Mouse (Mus musculus): ENCODE measurements around the gene Osbp2. TPM values are rescaled to one million over a fixed set of nuclear protein-coding genes. Genes with fewer than 3 reads are reported as not detected.
A peak's percentile ranks its signal among the peaks of the same experiment; 100 is the strongest.

Gene Osbp2
- polyA plus RNA-seq, 1 experiment from 2014 or later, result 14.9 TPM

DNA sequence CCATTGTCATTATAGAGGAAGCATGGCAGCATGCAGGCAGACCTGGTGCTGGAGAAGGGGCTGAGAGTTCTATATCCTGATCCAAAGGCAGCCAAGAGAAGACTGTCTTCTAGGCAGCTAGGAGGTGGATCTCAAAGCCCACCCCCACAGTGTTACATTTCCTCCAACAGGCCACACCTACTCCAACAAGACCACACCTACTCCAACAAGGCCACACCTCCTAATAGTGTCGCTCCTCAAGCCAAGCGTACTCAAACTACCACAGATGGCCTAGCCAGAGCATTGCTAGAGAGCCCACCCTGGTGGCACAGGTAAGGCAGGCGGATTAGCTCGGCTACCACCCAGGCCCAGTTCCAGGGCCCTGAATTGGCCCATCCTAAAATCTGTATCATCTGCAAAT lies 28.4 kb downstream of the Osbp2 start:
- Histone ChIP-seq H3K27me3 (no peaks in the 10 kb centered on the region), H3K4me2 (replicated peaks) (no peak overlapping the region), H3K9me3 (no peaks in the 10 kb centered on the region), H3K27ac (no peak overlapping the region), H3K4me3 (replicated peaks) (no peak overlapping the region), H3K4me1 (replicated peaks) (peaks cover 3% of the 10 kb centered on the region; the same call in 1 of the 2 replicates), H3K9ac (replicated peaks) (no peak overlapping the region), H3K36me3 (no peaks in the 10 kb centered on the region)
- WGBS, result 70% methylated on average over 4 of the region's 4 CpGs
- no peak for ATAC-seq

GRCm38 (mm10) chr11:3834421-3835098 lies 29.1 kb downstream of the Osbp2 start:
- Histone ChIP-seq H3K4me2 (replicated peaks) (no peak overlapping the region), H3K9ac (replicated peaks) (no peak overlapping the region), H3K27me3 (no peaks in the 10 kb centered on the region), H3K9me3 (no peaks in the 10 kb centered on the region), H3K4me1 (replicated peaks) (peaks cover 3% of the 10 kb centered on the region; the same call in 1 of the 2 replicates), H3K27ac (no peak overlapping the region), H3K4me3 (replicated peaks) (no peak overlapping the region), H3K36me3 (no peaks in the 10 kb centered on the region)
- 52% methylated on average over 13 of the region's 13 CpGs for WGBS
- ATAC-seq, result 0 out of 2 replicates have a peak, but pooled peaks have one; percentile 30

DNA sequence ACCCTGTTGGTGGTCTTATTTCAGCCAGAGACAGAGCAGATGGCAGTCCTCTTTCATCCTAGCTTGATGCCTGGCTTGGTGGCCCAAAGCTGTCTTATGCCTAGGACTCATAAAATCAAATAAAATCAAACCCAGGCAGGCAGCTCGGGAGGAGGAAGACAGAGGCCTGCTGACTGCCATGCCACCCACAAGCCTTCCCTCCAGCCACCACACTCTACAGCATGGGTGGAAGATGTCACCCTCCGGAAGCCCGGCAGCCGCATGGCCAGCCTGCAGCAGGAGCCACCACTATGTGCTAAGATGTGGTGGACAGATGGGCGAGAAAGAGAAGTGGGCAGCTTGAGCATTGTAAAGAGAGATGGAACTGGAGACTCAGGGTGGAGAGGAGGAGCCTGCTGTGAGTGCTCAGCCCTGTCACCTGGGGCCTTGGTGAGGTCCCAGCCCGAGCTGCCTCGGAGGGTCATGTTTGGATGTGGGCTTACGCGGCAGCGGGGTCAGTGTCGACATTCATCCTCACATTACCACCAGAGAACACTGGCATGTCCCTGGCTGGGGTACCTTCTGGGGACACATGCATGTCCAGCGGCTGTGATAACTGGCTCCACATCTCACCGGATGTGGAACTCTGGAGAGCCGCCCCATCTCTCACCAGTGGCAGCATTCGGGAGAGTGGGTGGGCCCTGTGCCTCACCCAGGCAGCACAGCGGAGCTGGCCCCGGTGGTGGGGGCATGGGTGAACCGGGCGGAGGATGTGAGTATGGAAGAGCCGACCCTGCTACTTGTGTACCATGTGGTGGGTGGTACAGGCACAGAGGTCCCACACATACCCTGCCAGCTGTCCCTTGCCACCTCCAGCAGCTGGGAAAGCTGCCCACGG lies 29.9 kb downstream of the Osbp2 start:
- no peaks in the 10 kb centered on the region for H3K9me3 ChIP-seq
- peaks cover 3% of the 10 kb centered on the region; the same call in 1 of the 2 replicates for H3K4me1 ChIP-seq (replicated peaks)
- H3K27ac ChIP-seq, result no peak overlapping the region
- no peak overlapping the region for H3K4me2 ChIP-seq (replicated peaks)
- no peak for ATAC-seq
- H3K36me3 ChIP-seq, result no peaks in the 10 kb centered on the region
- WGBS, result 39% methylated on average over 21 of the region's 21 CpGs
- no peak overlapping the region for H3K4me3 ChIP-seq (replicated peaks)
- no peaks in the 10 kb centered on the region for H3K27me3 ChIP-seq
- H3K9ac ChIP-seq (replicated peaks), result no peak overlapping the region

GRCm38 (mm10) chr11:3832193-3832901 lies 31.4 kb downstream of the Osbp2 start:
- ATAC-seq, result no peak
- no peak overlapping the region for H3K9ac ChIP-seq (replicated peaks)
- peaks cover 3% of the 10 kb centered on the region; the same call in 1 of the 2 replicates for H3K4me1 ChIP-seq (replicated peaks)
- H3K27ac ChIP-seq, result no peak overlapping the region
- no peak overlapping the region for H3K4me3 ChIP-seq (replicated peaks)
- H3K36me3 ChIP-seq, result no peaks in the 10 kb centered on the region
- peaks cover 4% of the 10 kb centered on the region; the same call in 1 of the 2 replicates for H3K9me3 ChIP-seq
- WGBS, result 57% methylated on average over 6 of the region's 6 CpGs
- no peak overlapping the region for H3K4me2 ChIP-seq (replicated peaks)
- H3K27me3 ChIP-seq, result no peaks in the 10 kb centered on the region

- H3K4me3 ChIP-seq (replicated peaks), result no peak overlapping the region
- 95% methylated on average over 5 of the region's 5 CpGs for WGBS
- no peak for ATAC-seq
- no peaks in the 10 kb centered on the region for H3K27me3 ChIP-seq
- H3K27ac ChIP-seq, result no peak overlapping the region
- H3K4me1 ChIP-seq (replicated peaks), result peaks cover 3% of the 10 kb centered on the region; the same call in 1 of the 2 replicates
- no peaks in the 10 kb centered on the region for H3K36me3 ChIP-seq
- H3K9me3 ChIP-seq, result peaks cover 4% of the 10 kb centered on the region; the same call in 1 of the 2 replicates
- no peak overlapping the region for H3K4me2 ChIP-seq (replicated peaks)
- no peak overlapping the region for H3K9ac ChIP-seq (replicated peaks)
These were observed 34.0 kb downstream of the Osbp2 start for GRCm38 (mm10) chr11:3829736-3830135.

DNA sequence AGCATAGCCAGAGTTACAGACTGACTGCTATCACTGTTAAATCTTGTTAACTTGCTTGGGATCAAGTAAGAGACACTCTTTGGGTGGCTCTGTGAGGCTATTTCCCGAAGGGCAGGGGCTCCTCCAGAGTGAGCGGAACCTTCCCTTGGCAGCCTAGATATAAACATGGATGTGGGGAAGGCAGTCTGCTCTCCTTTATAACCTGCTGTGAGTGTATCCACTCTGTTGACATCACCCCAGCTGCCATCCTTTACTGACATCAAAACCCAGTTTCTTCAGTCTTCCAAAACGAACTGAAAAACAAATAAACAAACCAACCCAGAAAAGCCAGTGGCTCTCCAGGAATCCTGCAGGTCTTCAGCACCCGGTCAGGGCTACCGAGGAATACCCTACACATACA lies 39.6 kb downstream of the Osbp2 start:
- 90% methylated on average over 5 of the region's 5 CpGs for WGBS
- Histone ChIP-seq H3K4me1 (replicated peaks) (no peaks in the 10 kb centered on the region), H3K27ac (no peak overlapping the region), H3K4me2 (replicated peaks) (no peak overlapping the region), H3K9me3 (peaks cover 4% of the 10 kb centered on the region; the same call in 1 of the 2 replicates), H3K36me3 (no peaks in the 10 kb centered on the region), H3K27me3 (no peaks in the 10 kb centered on the region), H3K4me3 (replicated peaks) (no peak overlapping the region), H3K9ac (replicated peaks) (no peak overlapping the region)
- ATAC-seq, result no peak

DNA sequence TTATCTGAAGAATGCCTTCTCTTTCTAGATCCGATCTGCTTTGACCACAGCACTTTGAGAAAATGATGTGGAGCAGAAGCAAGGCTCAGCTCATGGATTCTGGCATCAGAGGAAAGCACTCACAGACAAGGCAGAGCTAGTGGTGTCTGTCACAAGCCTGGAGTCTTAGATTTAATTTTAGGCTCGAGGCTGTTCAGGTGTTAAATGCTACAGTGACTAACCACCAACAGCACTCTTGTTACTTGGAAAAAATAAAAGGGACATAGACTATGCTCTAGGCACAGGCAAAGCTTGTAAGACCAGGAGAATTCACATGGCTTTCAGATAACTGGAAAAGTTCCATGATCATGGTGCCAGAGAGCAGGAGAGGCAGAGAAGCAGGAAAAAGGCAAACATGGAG lies 40.3 kb downstream of the Osbp2 start:
- WGBS, result 64% methylated on average over 2 of the region's 2 CpGs
- no peak overlapping the region for H3K4me3 ChIP-seq (replicated peaks)
- H3K36me3 ChIP-seq, result no peaks in the 10 kb centered on the region
- no peaks in the 10 kb centered on the region for H3K27me3 ChIP-seq
- H3K4me1 ChIP-seq (replicated peaks), result no peaks in the 10 kb centered on the region
- H3K27ac ChIP-seq, result no peak overlapping the region
- H3K4me2 ChIP-seq (replicated peaks), result no peak overlapping the region
- peaks cover 1% of the 10 kb centered on the region; the same call in 1 of the 2 replicates for H3K9me3 ChIP-seq
- no peak overlapping the region for H3K9ac ChIP-seq (replicated peaks)
- no peak for ATAC-seq

- Histone ChIP-seq H3K4me2 (replicated peaks) (no peak overlapping the region), H3K9me3 (no peaks in the 10 kb centered on the region), H3K27ac (no peak overlapping the region), H3K9ac (replicated peaks) (no peak overlapping the region), H3K4me3 (replicated peaks) (no peak overlapping the region), H3K36me3 (no peaks in the 10 kb centered on the region), H3K27me3 (no peaks in the 10 kb centered on the region), H3K4me1 (replicated peaks) (no peaks in the 10 kb centered on the region)
- 25% methylated on average over 4 of the region's 4 CpGs for WGBS
- no peak for ATAC-seq
These were observed 45.5 kb downstream of the Osbp2 start for GRCm38 (mm10) chr11:3817986-3818758.

GRCm38 (mm10) chr11:3815951-3816350 lies 47.8 kb downstream of the Osbp2 start:
- H3K36me3 ChIP-seq, result no peaks in the 10 kb centered on the region
- ATAC-seq, result no peak
- H3K4me1 ChIP-seq (replicated peaks), result no peaks in the 10 kb centered on the region
- no peaks in the 10 kb centered on the region for H3K27me3 ChIP-seq
- H3K4me2 ChIP-seq (replicated peaks), result no peak overlapping the region
- no peaks in the 10 kb centered on the region for H3K9me3 ChIP-seq
- no peak overlapping the region for H3K4me3 ChIP-seq (replicated peaks)
- H3K27ac ChIP-seq, result no peak overlapping the region
- H3K9ac ChIP-seq (replicated peaks), result no peak overlapping the region

DNA sequence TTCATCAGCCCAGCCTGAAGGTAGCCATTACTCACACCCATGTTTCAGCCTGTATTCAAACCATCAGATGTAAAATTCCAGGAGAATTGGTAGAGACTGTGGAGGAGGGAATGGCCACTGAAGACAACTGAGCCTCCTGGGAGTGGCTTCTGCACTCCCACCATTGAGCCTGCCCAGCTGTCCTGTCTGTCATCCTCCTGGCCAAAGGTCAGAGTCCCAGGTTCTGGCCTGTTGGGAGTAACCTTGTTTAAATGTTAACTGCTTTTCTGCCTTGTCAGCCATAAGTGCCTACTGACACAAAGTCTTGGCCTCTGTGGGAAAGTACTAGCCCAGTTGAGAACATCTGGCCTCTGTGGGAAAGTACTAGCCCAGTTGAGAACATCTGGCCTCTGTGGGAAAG lies 50.4 kb downstream of the Osbp2 start:
- H3K36me3 ChIP-seq, result no peaks in the 10 kb centered on the region
- no peak overlapping the region for H3K27ac ChIP-seq
- H3K4me3 ChIP-seq (replicated peaks), result no peak overlapping the region
- H3K27me3 ChIP-seq, result no peaks in the 10 kb centered on the region
- H3K9me3 ChIP-seq, result no peaks in the 10 kb centered on the region
- H3K4me2 ChIP-seq (replicated peaks), result no peak overlapping the region
- H3K4me1 ChIP-seq (replicated peaks), result no peaks in the 10 kb centered on the region
- no peak for ATAC-seq
- no peak overlapping the region for H3K9ac ChIP-seq (replicated peaks)

DNA sequence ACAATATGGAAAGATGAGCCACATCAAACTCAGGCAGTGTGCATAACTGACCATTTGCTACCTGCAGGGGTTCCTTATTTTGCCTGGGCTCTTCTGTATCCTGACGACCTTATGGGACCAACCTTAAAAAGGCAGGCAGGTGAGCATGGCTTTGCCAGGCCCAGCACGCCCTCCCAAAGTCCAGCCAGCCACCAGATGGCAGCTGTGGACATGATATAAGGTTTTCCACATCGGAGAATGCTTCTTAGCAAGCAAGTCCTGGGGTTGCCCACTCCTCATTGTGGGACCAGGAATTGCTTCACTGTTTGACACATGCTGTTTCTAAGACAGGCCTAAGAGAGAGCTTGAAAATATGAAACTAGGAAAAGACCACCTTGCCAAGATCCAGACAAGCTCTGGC lies 55.5 kb downstream of the Osbp2 start:
- Histone ChIP-seq H3K27ac (no peak overlapping the region), H3K4me3 (replicated peaks) (no peak overlapping the region), H3K9me3 (no peaks in the 10 kb centered on the region), H3K4me2 (replicated peaks) (no peak overlapping the region), H3K36me3 (no peaks in the 10 kb centered on the region), H3K4me1 (replicated peaks) (no peaks in the 10 kb centered on the region), H3K27me3 (no peaks in the 10 kb centered on the region), H3K9ac (replicated peaks) (no peak overlapping the region)
- WGBS, result 38% methylated on average over 3 of the region's 3 CpGs
- no peak for ATAC-seq
